22 mouse cellular contexts compared by ENCODE assay signal in genomic region chr17:53209720-53210415, GRCm38 (mm10).
DNase-seq lines count a peak whose midpoint lies in the region; ATAC-seq lines count a peak whose summit lies in the region.
"Had no signal": no experiment of that assay in that cellular context is flagged by ENCODE, and none has a peak within 500 bp of the region (broad histone marks: within the 10 kb centered on the region; RNA-seq: fewer than 3 reads in every experiment).

No protein-coding gene starts in this region.

- no peak overlapping the region for H3K27ac ChIP-seq in forebrain, embryonic 11.5 days (ENCODE audit: low read depth, low read length)
- no peak overlapping the region for H3K27ac ChIP-seq in forebrain, embryonic 10.5 days
- H3K27ac ChIP-seq in neural tube, embryonic 15.5 days (replicated peaks) = no peak overlapping the region
- no peak overlapping the region for H3K27ac ChIP-seq in midbrain, embryonic 14.5 days (replicated peaks; ENCODE audit: low read depth, low read length)
- H3K27ac ChIP-seq: embryonic facial prominence, embryonic 13.5 days; limb, embryonic 15.5 days had no signal

- no peaks in the 10 kb centered on the region for H3K9me3 ChIP-seq in forebrain, embryonic 11.5 days (ENCODE audit: control insufficient read depth, low read length)
- no peaks in the 10 kb centered on the region for H3K9me3 ChIP-seq in forebrain, embryonic 10.5 days
- H3K9me3 ChIP-seq in neural tube, embryonic 15.5 days (replicated peaks) = no peaks in the 10 kb centered on the region
- no peaks in the 10 kb centered on the region for H3K9me3 ChIP-seq in midbrain, embryonic 14.5 days (ENCODE audit: control insufficient read depth, low read length)
- H3K9me3 ChIP-seq: embryonic facial prominence, embryonic 13.5 days; limb, embryonic 15.5 days had no signal

- H3K27me3 ChIP-seq in forebrain, embryonic 11.5 days (ENCODE audit: control insufficient read depth, insufficient read depth, low read length) = no peaks in the 10 kb centered on the region
- no peaks in the 10 kb centered on the region for H3K27me3 ChIP-seq in forebrain, embryonic 10.5 days (ENCODE audit: poor library complexity, severe bottlenecking)
- H3K27me3 ChIP-seq in neural tube, embryonic 15.5 days (replicated peaks) = no peaks in the 10 kb centered on the region
- no peaks in the 10 kb centered on the region for H3K27me3 ChIP-seq in midbrain, embryonic 14.5 days (ENCODE audit: control insufficient read depth, insufficient read depth, low read length)
- H3K27me3 ChIP-seq: embryonic facial prominence, embryonic 13.5 days; limb, embryonic 15.5 days; megakaryocyte, embryonic 14.5 days had no signal

- DNase-seq in forebrain, embryonic 11.5 days (ENCODE audit: low spot score) = no peak
- no peak for DNase-seq in forebrain, embryonic 10.5 days (ENCODE audit: extremely low spot score, low spot score)
- peak; percentile 12 for DNase-seq in neural tube, embryonic 10.5 days (ENCODE audit: extremely low spot score, low spot score)
- peak; percentile 19 for DNase-seq in midbrain, embryonic 14.5 days
- DNase-seq in layer of hippocampus, postnatal 25 days (ENCODE audit: extremely low spot score in 1 of 2, low spot score in 1 of 2) = no peak
- DNase-seq in ovary, postnatal 10 days (ENCODE audit: low spot score) = no peak
- DNase-seq in adrenal gland, postnatal 10 days = no peak
- DNase-seq: adrenal gland, postnatal 14 days; cerebellum, adult 18-20 months; cerebellum, postnatal 36 days; kidney, adult 2 months; kidney, postnatal 25 days; lung, postnatal 10 days; retina, postnatal 1 day; right cerebral cortex, postnatal 4 days; thymus, postnatal 36 days had no signal

- H3K4me2 ChIP-seq in forebrain, embryonic 11.5 days (ENCODE audit: low read depth, low read length, severe bottlenecking) = no peak overlapping the region
- no peak overlapping the region for H3K4me2 ChIP-seq in neural tube, embryonic 15.5 days
- H3K4me2 ChIP-seq in midbrain, embryonic 14.5 days (ENCODE audit: low read length) = no peak overlapping the region
- H3K4me2 ChIP-seq: embryonic facial prominence, embryonic 13.5 days; heart, embryonic 11.5 days; limb, embryonic 15.5 days had no signal

- ATAC-seq in forebrain, embryonic 11.5 days (replicated peaks; ENCODE audit: low FRiP score) = peak; percentile 30; the same call in 1 of the 2 replicates
- ATAC-seq in neural tube, embryonic 15.5 days (ENCODE audit: low FRiP score) = no peak
- ATAC-seq in midbrain, embryonic 14.5 days (ENCODE audit: low FRiP score, low TSS enrichment) = no peak; the same call in 1 of the 2 replicates
- ATAC-seq: CD4-positive, CD25-positive, alpha-beta regulatory T cell, adult 4 months had no signal

- no peaks in the 10 kb centered on the region for H3K4me1 ChIP-seq in forebrain, embryonic 11.5 days (replicated peaks; ENCODE audit: control insufficient read depth, insufficient read depth, low read length)
- H3K4me1 ChIP-seq in forebrain, embryonic 10.5 days = peaks cover 8% of the 10 kb centered on the region
- H3K4me1 ChIP-seq in neural tube, embryonic 15.5 days = no peaks in the 10 kb centered on the region
- H3K4me1 ChIP-seq in midbrain, embryonic 14.5 days (ENCODE audit: control insufficient read depth, insufficient read depth, low read length) = no peaks in the 10 kb centered on the region
- H3K4me1 ChIP-seq: embryonic facial prominence, embryonic 13.5 days; limb, embryonic 15.5 days; megakaryocyte, embryonic 14.5 days had no signal

- H3K9ac ChIP-seq in forebrain, embryonic 11.5 days (ENCODE audit: low read length) = no peak overlapping the region
- no peak overlapping the region for H3K9ac ChIP-seq in neural tube, embryonic 15.5 days (replicated peaks)
- H3K9ac ChIP-seq in midbrain, embryonic 14.5 days (replicated peaks; ENCODE audit: low read length) = no peak overlapping the region
- H3K9ac ChIP-seq: embryonic facial prominence, embryonic 13.5 days; limb, embryonic 15.5 days had no signal

- no peaks in the 10 kb centered on the region for H3K36me3 ChIP-seq in forebrain, embryonic 11.5 days (ENCODE audit: control insufficient read depth, insufficient read depth, low read length)
- H3K36me3 ChIP-seq in forebrain, embryonic 10.5 days (replicated peaks) = no peaks in the 10 kb centered on the region
- no peaks in the 10 kb centered on the region for H3K36me3 ChIP-seq in neural tube, embryonic 15.5 days
- no peaks in the 10 kb centered on the region for H3K36me3 ChIP-seq in midbrain, embryonic 14.5 days (ENCODE audit: control insufficient read depth, insufficient read depth, low read length)
- H3K36me3 ChIP-seq: embryonic facial prominence, embryonic 13.5 days; limb, embryonic 15.5 days had no signal

- H3K4me3 ChIP-seq in forebrain, embryonic 11.5 days (ENCODE audit: low read depth, low read length) = no peak overlapping the region
- no peak overlapping the region for H3K4me3 ChIP-seq in forebrain, embryonic 10.5 days
- H3K4me3 ChIP-seq in neural tube, embryonic 15.5 days (replicated peaks) = no peak overlapping the region
- no peak overlapping the region for H3K4me3 ChIP-seq in midbrain, embryonic 14.5 days (replicated peaks; ENCODE audit: low read depth, low read length)
- H3K4me3 ChIP-seq: embryonic facial prominence, embryonic 13.5 days; limb, embryonic 15.5 days; megakaryocyte, embryonic 14.5 days had no signal

- WGBS in forebrain, embryonic 11.5 days = 19% methylated on average over 7 of the region's 7 CpGs
- WGBS in forebrain, embryonic 10.5 days = 28% methylated on average over 7 of the region's 7 CpGs
- 7% methylated on average over 7 of the region's 7 CpGs for WGBS in neural tube, embryonic 15.5 days
- 20% methylated on average over 7 of the region's 7 CpGs for WGBS in midbrain, embryonic 14.5 days

Comparison
In these comparisons a context has a peak if more than half of its experiments do, and no peak if none do; other contexts are left out.
1. DNase-seq: peak in neural tube, embryonic 10.5 days (single experiment) and midbrain, embryonic 14.5 days (single experiment); none in forebrain, embryonic 11.5 days (single experiment), forebrain, embryonic 10.5 days (single experiment), layer of hippocampus, postnatal 25 days (0 of 2), ovary, postnatal 10 days (single experiment) and adrenal gland, postnatal 10 days (single experiment).